Mouse (Mus musculus): ENCODE data around the gene Ino80.
A peak's percentile ranks its signal among the peaks of the same experiment; 100 is the strongest.

Gene Ino80

GRCm38 (mm10) chr2:119436988-119437387, 40.5 kb downstream of the Ino80 start:
- peak; percentile 9 to 51 for DNase-seq

GRCm38 (mm10) chr2:119436467-119436866, 41.0 kb downstream of the Ino80 start:
- no peak for DNase-seq

DNA sequence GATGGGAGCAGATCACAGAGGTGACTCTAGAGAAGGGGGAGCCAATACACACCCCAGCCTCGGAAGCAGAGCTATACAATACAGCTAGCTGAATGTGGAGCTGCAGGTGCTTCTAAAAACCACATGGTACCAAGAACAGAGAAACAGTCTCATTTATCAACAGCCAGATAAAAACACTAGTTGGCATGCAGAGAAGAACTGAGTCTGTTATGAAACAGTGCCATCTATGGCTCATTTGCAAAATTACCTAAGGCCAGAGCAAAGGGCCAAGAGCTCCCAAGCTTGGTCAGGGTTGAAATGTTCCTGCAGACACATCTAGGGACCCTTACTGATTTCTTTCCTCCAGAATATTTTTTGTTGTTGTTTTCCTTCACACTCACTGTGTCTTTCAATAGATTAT, 63.7 kb downstream of the Ino80 start:
- no peak for DNase-seq

GRCm38 (mm10) chr2:119411674-119412073, 65.8 kb downstream of the Ino80 start:
- DNase-seq, result no peak

DNA sequence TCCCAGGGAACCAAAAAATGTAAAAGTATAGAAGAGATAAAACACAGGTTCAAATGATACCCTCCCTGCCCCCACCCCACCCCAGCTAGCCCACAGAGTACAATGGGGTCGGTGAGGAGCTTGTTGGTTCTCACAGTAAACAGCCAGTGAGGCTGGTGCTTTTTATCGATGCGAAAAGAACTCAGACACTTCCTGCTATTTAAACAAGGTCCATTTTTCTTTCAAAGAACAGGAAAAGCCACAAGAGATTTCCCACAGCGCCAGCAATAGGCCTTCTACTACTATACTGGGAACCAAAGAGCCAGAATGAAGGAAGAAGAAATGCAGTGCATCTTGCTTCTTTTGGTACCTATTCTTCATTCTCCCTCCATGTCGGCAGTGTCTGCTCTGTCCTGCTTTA, 66.5 kb downstream of the Ino80 start:
- no peak for DNase-seq

DNA sequence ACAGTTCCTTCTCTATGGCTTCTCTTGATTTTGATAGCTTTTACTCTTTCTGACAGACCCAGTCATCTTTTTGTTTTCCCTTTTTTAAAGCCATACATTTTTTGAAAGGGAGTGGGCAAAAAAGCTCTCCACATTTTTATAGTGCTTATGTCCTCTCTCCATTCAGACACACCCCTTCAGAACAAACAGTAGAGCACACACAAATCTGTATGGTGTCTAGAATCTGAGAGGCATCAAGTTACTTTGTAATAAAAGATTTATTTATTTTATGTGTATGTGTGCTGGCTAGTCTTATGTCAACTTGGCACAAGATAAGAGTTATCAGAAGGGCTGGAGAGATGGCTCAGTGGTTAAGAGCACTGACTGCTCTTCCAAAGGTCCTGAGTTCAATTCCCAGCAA, 68.8 kb downstream of the Ino80 start:
- DNase-seq, result no peak

- no peak for DNase-seq
Measured at GRCm38 (mm10) chr2:119408278-119408677, 69.2 kb downstream of the Ino80 start.

- DNase-seq, result no peak
Measured at GRCm38 (mm10) chr2:119399313-119399712, 78.2 kb downstream of the Ino80 start.

DNA sequence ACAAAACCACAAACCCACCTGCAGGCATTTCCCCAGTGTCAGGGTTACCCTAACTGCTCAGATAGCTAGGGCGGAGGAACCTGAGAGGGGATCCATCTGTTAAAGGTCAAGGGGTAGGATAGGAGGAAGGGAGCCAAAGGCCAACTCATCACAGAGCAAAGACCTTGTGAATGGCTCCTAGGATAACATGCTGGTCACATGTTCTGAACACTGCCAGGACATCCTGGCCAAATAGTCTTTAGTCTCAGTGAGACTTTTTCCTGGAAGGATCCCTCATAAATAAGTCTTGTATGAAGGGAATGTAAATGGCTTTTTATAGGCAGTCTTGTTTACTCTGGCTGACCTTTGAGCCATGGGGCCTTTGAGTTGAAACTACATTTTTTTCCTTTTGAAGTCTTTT, 78.8 kb downstream of the Ino80 start:
- no peak for DNase-seq

- no peak for DNase-seq
Measured at GRCm38 (mm10) chr2:119398252-119398651, 79.2 kb downstream of the Ino80 start.

DNA sequence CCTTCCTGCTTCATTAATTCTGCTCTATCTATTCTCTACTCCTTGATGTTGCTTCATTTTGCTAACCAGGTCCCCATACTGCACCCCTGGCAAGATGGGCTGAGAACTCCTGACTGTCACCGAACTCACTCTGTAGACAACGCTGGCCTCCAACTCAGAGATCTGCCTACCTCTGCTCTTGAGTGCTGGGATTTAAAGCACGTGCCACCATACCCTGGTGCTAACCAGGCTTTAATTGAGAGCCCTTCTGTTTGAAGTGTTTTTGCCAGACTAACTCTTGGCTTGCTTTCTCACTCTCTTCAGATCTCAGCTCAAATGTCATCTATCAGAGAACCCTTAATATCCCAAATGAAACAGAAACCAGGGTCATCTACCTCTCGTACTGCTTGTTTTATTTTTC, 87.5 kb downstream of the Ino80 start:
- no peak for DNase-seq

DNA sequence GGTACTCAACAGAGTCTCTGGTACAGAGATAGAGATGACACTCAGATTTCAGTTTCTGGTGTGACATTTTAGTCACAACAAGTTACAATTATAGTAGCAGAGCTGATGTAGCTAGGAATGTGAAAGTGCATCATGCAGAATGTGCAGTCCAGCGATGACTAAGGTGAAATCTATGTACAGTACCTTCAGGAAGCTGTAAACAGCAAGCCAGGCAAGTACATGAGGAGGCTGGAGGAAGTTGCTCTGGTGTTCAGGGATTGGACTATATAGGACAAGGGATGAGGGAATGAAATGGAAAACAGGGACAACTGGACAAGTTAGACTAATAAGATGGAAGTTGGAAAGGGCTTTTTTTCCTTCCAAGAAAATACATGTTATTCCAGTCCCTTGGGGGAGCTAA, 89.2 kb downstream of the Ino80 start:
- no peak for DNase-seq

DNA sequence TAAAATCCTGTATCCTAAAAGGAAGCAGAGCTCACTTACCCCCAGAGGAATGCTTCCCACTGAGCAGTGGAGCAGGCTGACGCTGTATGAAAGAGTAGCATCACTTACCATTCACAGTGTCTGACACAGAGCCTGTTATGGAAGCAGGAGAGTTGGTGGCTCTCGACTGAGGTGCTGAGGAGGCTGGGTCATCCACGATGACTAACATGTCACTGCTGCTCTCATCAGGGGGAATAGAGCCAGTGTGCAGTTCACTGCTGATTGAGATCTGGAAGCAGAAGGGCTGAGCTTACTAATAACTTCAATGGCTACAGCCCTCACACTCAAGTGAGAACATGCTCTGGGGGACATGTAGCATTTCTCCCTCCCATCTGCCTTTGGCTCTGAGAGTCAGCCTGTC, 98.0 kb downstream of the Ino80 start:
- DNase-seq, result no peak

- DNase-seq, result no peak
Measured at GRCm38 (mm10) chr2:119377826-119378225, 99.7 kb downstream of the Ino80 start.

DNA sequence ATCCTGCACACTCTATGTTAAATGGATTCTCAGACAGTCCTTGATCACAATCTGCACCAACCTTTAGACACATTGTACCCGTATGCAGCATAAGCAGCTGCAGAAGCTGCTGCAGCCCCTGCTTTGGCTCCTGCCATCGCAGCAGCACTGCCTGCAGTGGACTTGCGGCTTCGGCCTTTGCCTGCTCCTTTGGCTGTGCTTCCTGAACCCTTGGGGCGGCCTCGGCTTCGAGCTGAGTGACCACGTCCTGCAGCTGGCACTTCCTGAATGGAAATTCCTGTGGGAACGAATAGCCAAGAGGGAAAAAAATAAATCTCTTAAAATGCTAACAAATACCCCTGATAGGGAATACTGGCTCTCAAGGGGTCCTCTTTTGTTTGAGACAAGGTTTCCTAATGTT, 100.2 kb downstream of the Ino80 start:
- no peak for DNase-seq

DNA sequence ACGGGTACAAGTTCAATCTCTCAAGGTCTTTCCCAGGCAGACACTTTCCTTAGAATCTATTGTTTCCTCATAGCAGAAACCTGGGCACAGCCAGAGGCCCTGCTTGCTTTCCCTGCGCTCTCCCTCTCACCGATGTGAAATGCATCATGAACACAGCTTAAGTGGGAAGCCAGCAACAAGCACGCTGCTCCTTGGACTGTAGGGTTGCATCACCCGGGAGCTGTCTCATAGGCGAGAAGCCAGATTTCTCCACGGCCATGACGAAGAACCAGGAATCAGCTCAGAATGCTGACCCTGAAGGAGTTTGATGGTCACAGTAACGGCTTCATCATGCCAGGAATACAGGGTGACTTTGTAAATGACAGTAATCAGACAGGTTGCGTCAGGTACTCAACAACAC, 107.4 kb downstream of the Ino80 start:
- DNase-seq, result no peak

- no peak for DNase-seq
Measured at GRCm38 (mm10) chr2:119367346-119367745, 110.1 kb downstream of the Ino80 start.

DNA sequence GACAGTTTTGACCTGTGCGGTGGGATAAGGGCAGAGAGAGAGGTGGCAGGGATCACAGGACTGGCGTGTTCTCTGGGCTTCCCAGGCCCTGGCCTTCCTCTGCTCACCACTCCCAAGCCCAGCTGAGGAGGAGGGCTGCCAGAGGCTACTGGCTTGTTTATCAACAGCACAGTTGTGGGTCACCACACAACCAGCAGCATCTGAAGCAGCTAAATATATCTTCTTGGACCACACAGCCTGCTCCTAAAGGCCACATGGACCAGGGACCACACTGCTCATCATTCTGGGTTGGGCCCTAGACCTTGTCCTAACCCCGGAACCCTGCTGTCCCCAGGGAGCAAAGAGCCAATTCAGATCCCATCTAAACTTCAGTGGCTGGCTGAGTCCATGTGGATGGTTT, 112.5 kb downstream of the Ino80 start:
- DNase-seq, result no peak

- no peak for DNase-seq
Measured at GRCm38 (mm10) chr2:119359721-119360291, 117.7 kb downstream of the Ino80 start.

- DNase-seq, result no peak
Measured at GRCm38 (mm10) chr2:119358249-119358648, 119.2 kb downstream of the Ino80 start.

- no peak for DNase-seq
Measured at GRCm38 (mm10) chr2:119356805-119357204, 120.7 kb downstream of the Ino80 start.

- DNase-seq, result no peak
Measured at GRCm38 (mm10) chr2:119356310-119356709, 121.2 kb downstream of the Ino80 start.

DNA sequence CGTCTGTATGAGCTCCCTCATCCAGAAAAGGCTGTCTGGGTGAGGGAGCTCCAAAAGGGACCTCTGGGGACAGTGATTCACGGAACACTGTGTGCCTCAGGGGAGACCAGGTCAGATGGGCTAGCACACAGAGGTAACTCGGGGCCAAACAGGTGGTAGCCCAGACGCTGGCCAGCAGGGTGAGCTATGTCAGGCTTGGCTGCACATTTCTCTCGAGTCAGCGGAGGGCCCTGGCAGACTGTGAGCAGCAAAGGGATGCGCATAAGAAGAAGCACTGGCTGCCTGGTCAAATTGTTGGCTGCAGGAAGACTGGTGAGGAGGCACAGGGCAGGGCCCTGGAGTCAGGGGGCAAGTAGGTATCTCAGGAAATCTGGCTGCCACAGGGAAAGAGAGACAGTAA, 121.8 kb downstream of the Ino80 start:
- DNase-seq, result no peak

DNA sequence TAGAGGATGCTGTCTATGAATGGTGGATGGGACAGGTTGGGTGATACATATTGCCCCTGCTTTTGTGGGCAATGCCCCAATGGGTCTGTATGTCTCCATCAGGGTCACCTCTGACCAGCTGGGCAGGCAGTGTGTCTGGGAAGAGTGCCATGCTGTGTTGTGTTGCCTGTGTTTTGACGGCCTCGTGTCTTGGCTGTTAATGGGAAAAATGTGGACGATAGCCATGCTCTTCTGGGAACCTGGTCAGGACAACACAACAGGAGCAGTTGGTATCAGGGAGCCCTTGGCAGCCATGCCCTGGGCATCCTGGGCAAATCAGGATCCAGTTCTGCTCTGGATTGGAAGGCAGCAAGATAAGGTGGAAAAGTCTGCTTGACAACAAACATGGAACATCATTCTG, 122.4 kb downstream of the Ino80 start:
- DNase-seq, result no peak

DNA sequence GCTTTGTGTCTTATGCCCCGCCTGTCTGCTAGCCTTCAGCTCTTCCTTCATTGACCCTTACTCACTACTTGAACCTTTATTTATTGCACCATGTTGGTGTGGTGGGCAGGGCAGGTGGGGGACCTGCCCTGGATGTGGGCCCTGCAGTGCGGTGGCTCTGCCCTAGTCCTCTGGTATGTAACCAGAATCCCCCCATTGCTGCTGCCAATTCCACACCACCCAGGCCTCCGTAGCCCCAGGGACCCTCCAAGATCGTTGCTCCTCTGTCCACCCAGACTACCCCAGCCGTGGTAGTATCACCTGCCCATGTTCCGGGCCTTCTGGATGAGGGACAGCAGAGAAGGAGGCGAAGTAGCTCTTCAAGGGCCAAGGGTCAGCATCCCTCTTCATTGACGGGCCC, 123.8 kb downstream of the Ino80 start:
- DNase-seq, result no peak
